Comparison of ENCODE assay signal across 12 mouse cellular contexts in genomic region chr8:119433582-119434174, GRCm38 (mm10). TPM values are rescaled to one million over a fixed set of nuclear protein-coding genes. Genes with fewer than 3 reads are reported as not detected.
DNase-seq lines count a peak whose midpoint lies in the region; ATAC-seq and TF ChIP-seq lines count a peak whose summit lies in the region.
"Had no signal": no experiment of that assay in that cellular context is flagged by ENCODE, and none has a peak within 500 bp of the region (broad histone marks: within the 10 kb centered on the region; RNA-seq: fewer than 3 reads in every experiment).

TSS of gene Osgin1 (plus strand) at chr8:119434124.

- H3K27me3 ChIP-seq in limb, embryonic 13.5 days: no peaks in the 10 kb centered on the region
- H3K27me3 ChIP-seq in limb, embryonic 10.5 days (ENCODE audit: low read depth, poor library complexity, severe bottlenecking): no peaks in the 10 kb centered on the region
- H3K27me3 ChIP-seq: intestine, embryonic 15.5 days had no signal

- H3K27ac ChIP-seq in limb, embryonic 13.5 days: no peak within 1 kb of the TSS
- no peak within 1 kb of the TSS for H3K27ac ChIP-seq in limb, embryonic 10.5 days
- H3K27ac ChIP-seq in bone marrow macrophage, adult 2 months (ENCODE audit: insufficient read depth, low read depth, low read length): no peak within 1 kb of the TSS
- no peak within 1 kb of the TSS for H3K27ac ChIP-seq in macrophage
- H3K27ac ChIP-seq: embryonic facial prominence, embryonic 10.5 days; heart, embryonic 10.5 days; intestine, embryonic 15.5 days had no signal

- H3K4me2 ChIP-seq in limb, embryonic 13.5 days (replicated peaks): no peak within 1 kb of the TSS
- H3K4me2 ChIP-seq: intestine, embryonic 15.5 days had no signal

- no peak within 1 kb of the TSS for H3K4me3 ChIP-seq in limb, embryonic 13.5 days
- H3K4me3 ChIP-seq in limb, embryonic 10.5 days: no peak within 1 kb of the TSS
- no peak within 1 kb of the TSS for H3K4me3 ChIP-seq in bone marrow macrophage, adult 2 months (ENCODE audit: insufficient read depth, low read length)
- no peak within 1 kb of the TSS for H3K4me3 ChIP-seq in macrophage (ENCODE audit: inconsistent target)
- H3K4me3 ChIP-seq: embryonic facial prominence, embryonic 10.5 days; heart, embryonic 10.5 days; intestine, embryonic 15.5 days had no signal

- H3K9ac ChIP-seq in limb, embryonic 13.5 days: peak within 1 kb of the TSS; percentile 1; the same call in 1 of the 2 replicates
- H3K9ac ChIP-seq: intestine, embryonic 15.5 days had no signal

- TF ChIP-seq CTCF in bone marrow macrophage, adult 2 months (IDR thresholded peaks at IDR 0.05; ENCODE audit: low read depth, low read length): no peak

- 90% methylated on average over 13 of the region's 13 CpGs for WGBS in limb, embryonic 13.5 days
- 94% methylated on average over 13 of the region's 13 CpGs for WGBS in limb, embryonic 10.5 days
- WGBS in macrophage (ENCODE audit: missing documents): 97% methylated on average over 13 of the region's 13 CpGs

- no peak for DNase-seq in limb, embryonic 10.5 days (ENCODE audit: low spot score)
- DNase-seq in adrenal gland, adult 8-10 months: no peak
- DNase-seq in thymus, postnatal 25 days: no peak
- DNase-seq in thymus, postnatal 14 days: no peak
- DNase-seq: cerebellum, adult 9-11 months; heart, postnatal 36 days had no signal

- peaks cover 8% of the 10 kb centered on the region for H3K4me1 ChIP-seq in limb, embryonic 13.5 days
- peaks cover 19% of the 10 kb centered on the region for H3K4me1 ChIP-seq in limb, embryonic 10.5 days
- H3K4me1 ChIP-seq in bone marrow macrophage, adult 2 months (ENCODE audit: control insufficient read depth, insufficient read depth, low read length): peaks cover 56% of the 10 kb centered on the region

- ATAC-seq in limb, embryonic 13.5 days (ENCODE audit: low FRiP score, low read depth): no peak
- ATAC-seq: intestine, embryonic 15.5 days had no signal

- H3K36me3 ChIP-seq in limb, embryonic 13.5 days: no peaks in the 10 kb centered on the region
- H3K36me3 ChIP-seq in limb, embryonic 10.5 days: no peaks in the 10 kb centered on the region
- H3K36me3 ChIP-seq in macrophage (ENCODE audit: inconsistent target): no peaks in the 10 kb centered on the region
- H3K36me3 ChIP-seq: embryonic facial prominence, embryonic 10.5 days; heart, embryonic 10.5 days; intestine, embryonic 15.5 days had no signal

- peaks cover 18% of the 10 kb centered on the region for H3K79me2 ChIP-seq in macrophage (ENCODE audit: inconsistent target)

- TF ChIP-seq POLR2A in bone marrow macrophage, adult 2 months (IDR thresholded peaks at IDR 0.05; ENCODE audit: borderline replicate concordance, low read depth, low read length): no peak

- no peaks in the 10 kb centered on the region for H3K9me3 ChIP-seq in limb, embryonic 13.5 days
- H3K9me3 ChIP-seq in limb, embryonic 10.5 days (replicated peaks): no peaks in the 10 kb centered on the region
- H3K9me3 ChIP-seq: embryonic facial prominence, embryonic 10.5 days; heart, embryonic 10.5 days; intestine, embryonic 15.5 days had no signal

RNA-seq across cellular contexts. Expression of gene Osgin1, which starts in this region (rescaled TPM):
- polyA plus RNA-seq in limb, embryonic 13.5 days (2015; fragmentation: Nextera tagmentation; extraction: Ambion mirVana): 0.73 and 0.76 TPM in 2 replicates
- 0.26 and 0.34 TPM in 2 replicates for polyA plus RNA-seq in limb, embryonic 10.5 days (2016; fragmentation: Nextera tagmentation; extraction: Ambion mirVana)
- total RNA-seq in adrenal gland, adult 8-10 months (2022): 100 to 1,000 TPM in 3 of 4 experiments, 10 to 100 TPM in 1; 77.7 to 149 (median 123) TPM
- polyA plus RNA-seq in bone marrow macrophage, adult 2 months (2012; ENCODE audit: insufficient read depth, insufficient read length, missing spikeins): 33.8 and 34.3 TPM in 2 replicates
- total RNA-seq in macrophage (2018; cell fraction: chromatin; rRNA removed): 10 to 100 TPM in 24 of 26 experiments, 1 to 10 TPM in 2; 3.0 to 62.0 (median 39.3) TPM
- 10 to 100 TPM in 23 of 26 experiments, 1 to 10 TPM in 3; 4.5 to 22.9 (median 16.5) TPM for total RNA-seq in macrophage (2018; cell fraction: cytosol; rRNA removed)
- total RNA-seq in macrophage (2018; cell fraction: nucleus; rRNA removed): 10 to 100 TPM in 23 of 26 experiments, 1 to 10 TPM in 3; 3.7 to 61.7 (median 25.9) TPM
- polyA plus RNA-seq in macrophage (2018): 17.6 to 31.1 TPM (median 18.4 TPM) in 3 replicates

Comparison
In these comparisons a context has a peak if more than half of its experiments do, and no peak if none do; other contexts are left out.
1. RNA of gene Osgin1 (polyA plus RNA-seq): 33.8 to 34.3 TPM in bone marrow macrophage, adult 2 months and 17.6 to 31.1 TPM in macrophage; 0.73 to 0.76 TPM in limb, embryonic 13.5 days and 0.26 to 0.34 TPM in limb, embryonic 10.5 days; every median in the first group is over 10 times any median in the second.